Mouse (Mus musculus) neural tube, embryonic 15.5 days (tissue): ENCODE results near the gene Syt2. TPM values are rescaled to one million over a fixed set of nuclear protein-coding genes. Genes with fewer than 3 reads are reported as not detected.

ENCODE experiments used
- ATAC-seq: fragments of 200-750 bp; cut with Nextera tagmentation; 2 replicates; pipeline ENCODE4 v1.8.0; 2017; ENCODE audit warnings: mild to moderate bottlenecking, moderate TSS enrichment, moderate library complexity; ENCODE audit not compliant: low FRiP score
- H3K27ac ChIP-seq: fragments of 300-500 bp; sonication (generic); replicated peaks from 2 replicates; pipeline ENCODE4 v1.5.1; 2015; ENCODE audit warnings: mild to moderate bottlenecking, inconsistent platforms
- H3K27me3 ChIP-seq: fragments of 300-500 bp; sonication (generic); replicated peaks from 2 replicates; pipeline ENCODE4 v1.6.1; 2015; ENCODE audit warnings: inconsistent platforms
- H3K36me3 ChIP-seq: fragments of 300-500 bp; sonication (generic); 2 replicates; pipeline ENCODE4 v1.6.1; 2015; ENCODE audit warnings: inconsistent platforms
- H3K4me1 ChIP-seq: fragments of 300-500 bp; sonication (generic); 2 replicates; pipeline ENCODE4 v1.6.1; 2015; ENCODE audit warnings: inconsistent platforms
- H3K4me2 ChIP-seq: fragments of 300-500 bp; sonication (generic); 2 replicates; pipeline ENCODE4 v1.6.1; 2015; ENCODE audit warnings: inconsistent platforms, mild to moderate bottlenecking, moderate library complexity
- H3K4me3 ChIP-seq: fragments of 300-500 bp; sonication (generic); replicated peaks from 2 replicates; pipeline ENCODE4 v1.5.1; 2015; ENCODE audit warnings: mild to moderate bottlenecking, inconsistent platforms
- H3K9ac ChIP-seq: fragments of 300-500 bp; sonication (generic); replicated peaks from 2 replicates; pipeline ENCODE4 v1.6.1; 2015; ENCODE audit warnings: mild to moderate bottlenecking, inconsistent platforms
- H3K9me3 ChIP-seq: fragments of 300-500 bp; sonication (generic); replicated peaks from 2 replicates; pipeline ENCODE4 v1.6.1; 2016; ENCODE audit warnings: inconsistent platforms
- WGBS: fragments of 180-500 bp; shearing (Covaris S2); methylation state at CpG from one replicate; pipeline ENCODE4 v1.1.7; 2015; ENCODE audit warnings: mixed read lengths; 5-methylcytosine and 5-hydroxymethylcytosine counted together
- polyA plus RNA-seq: library from polyadenylated mRNA; unstranded; fragments of >200 nt; fragmentation: Nextera tagmentation; extraction: Ambion mirVana; gene quantifications from 2 replicates; pipeline ENCODE4 v1.2.1, GENCODE M21; 2015

Gene Syt2
- 20.4 and 23.4 TPM in 2 replicates for polyA plus RNA-seq

- Histone ChIP-seq H3K27ac (no peak within 1 kb of the TSS), H3K27me3 (peaks cover 55% of the 10 kb centered on the region), H3K4me2 (peak within 1 kb of the TSS; percentile 97), H3K36me3 (no peaks in the 10 kb centered on the region), H3K9me3 (no peaks in the 10 kb centered on the region), H3K4me1 (peaks cover 39% of the 10 kb centered on the region), H3K9ac (peak within 1 kb of the TSS; percentile 44), H3K4me3 (peak within 1 kb of the TSS; percentile 50)
- peak; percentile 54 for ATAC-seq
- under 1% methylated on average over 49 of the region's 63 CpGs for WGBS
Observed at GRCm38 (mm10) chr1:134646261-134646962, at the start of gene Syt2. Syt2 (plus strand) TSS chr1:134646677.

GRCm38 (mm10) chr1:134597339-134598054 is 49.0 kb upstream of the Syt2 start:
- no peaks in the 10 kb centered on the region for H3K27me3 ChIP-seq
- H3K4me2 ChIP-seq: no peak overlapping the region
- H3K9ac ChIP-seq: no peak overlapping the region
- no peaks in the 10 kb centered on the region for H3K4me1 ChIP-seq
- H3K36me3 ChIP-seq: peaks cover 71% of the 10 kb centered on the region
- H3K27ac ChIP-seq: no peak overlapping the region
- H3K4me3 ChIP-seq: no peak overlapping the region
- ATAC-seq: no peak
- H3K9me3 ChIP-seq: no peaks in the 10 kb centered on the region
- WGBS: 94% methylated on average over 9 of the region's 9 CpGs

- 98% methylated on average over 2 of the region's 2 CpGs for WGBS
- Histone ChIP-seq H3K9me3 (no peaks in the 10 kb centered on the region), H3K36me3 (peaks cover 76% of the 10 kb centered on the region), H3K4me2 (no peak overlapping the region), H3K4me1 (no peaks in the 10 kb centered on the region), H3K4me3 (no peak overlapping the region), H3K27me3 (no peaks in the 10 kb centered on the region), H3K27ac (no peak overlapping the region), H3K9ac (no peak overlapping the region)
- no peak for ATAC-seq
Observed at GRCm38 (mm10) chr1:134604086-134604485, 42.4 kb upstream of the Syt2 start.

- no peak for ATAC-seq
- H3K27me3 ChIP-seq: no peaks in the 10 kb centered on the region
- WGBS: 86% methylated on average over 8 of the region's 8 CpGs
- H3K27ac ChIP-seq: no peak overlapping the region
- H3K9ac ChIP-seq: no peak overlapping the region
- H3K36me3 ChIP-seq: peaks cover 73% of the 10 kb centered on the region
- H3K4me1 ChIP-seq: no peaks in the 10 kb centered on the region
- no peak overlapping the region for H3K4me2 ChIP-seq
- no peak overlapping the region for H3K4me3 ChIP-seq
- H3K9me3 ChIP-seq: no peaks in the 10 kb centered on the region
Observed at GRCm38 (mm10) chr1:134605670-134606069, 40.8 kb upstream of the Syt2 start.

GRCm38 (mm10) chr1:134606381-134606780 is 40.1 kb upstream of the Syt2 start:
- Histone ChIP-seq H3K27ac (no peak overlapping the region), H3K27me3 (no peaks in the 10 kb centered on the region), H3K9ac (no peak overlapping the region), H3K4me2 (no peak overlapping the region), H3K4me3 (no peak overlapping the region), H3K4me1 (no peaks in the 10 kb centered on the region), H3K9me3 (no peaks in the 10 kb centered on the region), H3K36me3 (peaks cover 66% of the 10 kb centered on the region)
- 99% methylated on average over 2 of the region's 2 CpGs for WGBS
- ATAC-seq: no peak

- no peak overlapping the region for H3K4me2 ChIP-seq
- 61% methylated on average over 1 of the region's 1 CpGs for WGBS
- H3K9ac ChIP-seq: no peak overlapping the region
- no peaks in the 10 kb centered on the region for H3K27me3 ChIP-seq
- no peaks in the 10 kb centered on the region for H3K9me3 ChIP-seq
- peaks cover 61% of the 10 kb centered on the region for H3K36me3 ChIP-seq
- no peak overlapping the region for H3K27ac ChIP-seq
- H3K4me3 ChIP-seq: no peak overlapping the region
- no peaks in the 10 kb centered on the region for H3K4me1 ChIP-seq
- no peak for ATAC-seq
Observed at GRCm38 (mm10) chr1:134607279-134607678, 39.2 kb upstream of the Syt2 start.

- Histone ChIP-seq H3K27ac (no peak overlapping the region), H3K36me3 (peaks cover 68% of the 10 kb centered on the region), H3K4me2 (no peak overlapping the region), H3K9ac (no peak overlapping the region), H3K9me3 (no peaks in the 10 kb centered on the region), H3K4me1 (no peaks in the 10 kb centered on the region), H3K27me3 (no peaks in the 10 kb centered on the region), H3K4me3 (no peak overlapping the region)
- 23% methylated on average over 4 of the region's 4 CpGs for WGBS
- ATAC-seq: no peak
Observed at GRCm38 (mm10) chr1:134609172-134609571, 37.3 kb upstream of the Syt2 start.

GRCm38 (mm10) chr1:134614554-134614953 is 31.9 kb upstream of the Syt2 start:
- no peak for ATAC-seq
- no peaks in the 10 kb centered on the region for H3K27me3 ChIP-seq
- no peaks in the 10 kb centered on the region for H3K4me1 ChIP-seq
- H3K4me2 ChIP-seq: no peak overlapping the region
- no peaks in the 10 kb centered on the region for H3K9me3 ChIP-seq
- 96% methylated on average over 5 of the region's 5 CpGs for WGBS
- H3K36me3 ChIP-seq: peaks cover 61% of the 10 kb centered on the region
- no peak overlapping the region for H3K27ac ChIP-seq
- H3K9ac ChIP-seq: no peak overlapping the region
- no peak overlapping the region for H3K4me3 ChIP-seq

GRCm38 (mm10) chr1:134614988-134615387 is 31.5 kb upstream of the Syt2 start:
- Histone ChIP-seq H3K27me3 (no peaks in the 10 kb centered on the region), H3K9ac (no peak overlapping the region), H3K9me3 (no peaks in the 10 kb centered on the region), H3K27ac (no peak overlapping the region), H3K4me2 (no peak overlapping the region), H3K4me3 (no peak overlapping the region), H3K36me3 (peaks cover 65% of the 10 kb centered on the region), H3K4me1 (no peaks in the 10 kb centered on the region)
- 100% methylated on average over 2 of the region's 2 CpGs for WGBS
- ATAC-seq: no peak

- H3K27ac ChIP-seq: no peak overlapping the region
- H3K36me3 ChIP-seq: peaks cover 80% of the 10 kb centered on the region
- ATAC-seq: no peak
- H3K9me3 ChIP-seq: no peaks in the 10 kb centered on the region
- H3K9ac ChIP-seq: no peak overlapping the region
- no peak overlapping the region for H3K4me3 ChIP-seq
- H3K27me3 ChIP-seq: no peaks in the 10 kb centered on the region
- 86% methylated on average over 9 of the region's 9 CpGs for WGBS
- H3K4me1 ChIP-seq: no peaks in the 10 kb centered on the region
- H3K4me2 ChIP-seq: no peak overlapping the region
Observed at GRCm38 (mm10) chr1:134617656-134618055, 28.8 kb upstream of the Syt2 start.

- Histone ChIP-seq H3K4me3 (no peak overlapping the region), H3K4me1 (no peaks in the 10 kb centered on the region)
- WGBS: 98% methylated on average over 4 of the region's 4 CpGs
Observed at GRCm38 (mm10) chr1:134625325-134625724, 21.2 kb upstream of the Syt2 start.

GRCm38 (mm10) chr1:134629455-134629854 is 17.0 kb upstream of the Syt2 start:
- no peaks in the 10 kb centered on the region for H3K4me1 ChIP-seq
- 97% methylated on average over 10 of the region's 10 CpGs for WGBS
- no peak for ATAC-seq
- H3K27me3 ChIP-seq: no peaks in the 10 kb centered on the region
- H3K4me3 ChIP-seq: no peak overlapping the region
- H3K9me3 ChIP-seq: no peaks in the 10 kb centered on the region
- H3K36me3 ChIP-seq: peaks cover 95% of the 10 kb centered on the region
- H3K9ac ChIP-seq: no peak overlapping the region
- H3K4me2 ChIP-seq: no peak overlapping the region
- no peak overlapping the region for H3K27ac ChIP-seq

More at GRCm38 (mm10) chr1:134625325-134625724, 21.2 kb upstream of the Syt2 start:
- no peaks in the 10 kb centered on the region for H3K9me3 ChIP-seq
- peaks cover 94% of the 10 kb centered on the region for H3K36me3 ChIP-seq
- H3K27me3 ChIP-seq: no peaks in the 10 kb centered on the region
- no peak for ATAC-seq
- no peak overlapping the region for H3K4me2 ChIP-seq
- no peak overlapping the region for H3K9ac ChIP-seq
- H3K27ac ChIP-seq: no peak overlapping the region
